Comparison of ENCODE assay signal across 35 mouse cellular contexts in the genomic region with DNA sequence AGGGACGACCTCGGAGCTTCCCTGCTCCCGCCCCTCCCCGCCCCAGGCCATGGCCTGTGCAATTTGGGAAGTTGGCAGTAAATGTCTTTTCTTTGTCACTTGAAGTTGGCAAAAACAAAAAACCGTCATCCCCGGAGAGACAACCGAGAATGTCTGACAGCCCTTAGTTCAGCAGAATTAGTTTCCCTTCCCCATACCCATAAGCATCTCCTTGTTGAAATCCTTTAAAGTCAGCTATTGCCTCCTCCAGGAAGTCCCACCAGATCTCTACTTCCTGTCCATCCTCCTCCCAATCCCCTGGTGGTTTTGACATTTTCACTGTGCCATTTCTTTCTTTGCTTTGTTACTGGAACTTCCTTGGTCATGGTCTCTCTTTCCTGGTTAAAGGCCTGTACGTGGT. TPM values are rescaled to one million over a fixed set of nuclear protein-coding genes. Genes with fewer than 3 reads are reported as not detected.
DNase-seq lines count a peak whose midpoint lies in the region; ATAC-seq and TF ChIP-seq lines count a peak whose summit lies in the region.
"Had no signal": no experiment of that assay in that cellular context is flagged by ENCODE, and none has a peak within 500 bp of the region (broad histone marks: within the 10 kb centered on the region; RNA-seq: fewer than 3 reads in every experiment).

No protein-coding gene starts in this region.

- no peaks in the 10 kb centered on the region for H3K9me3 ChIP-seq in liver, postnatal 0 days (ENCODE audit: low read length)
- H3K9me3 ChIP-seq: embryonic facial prominence, embryonic 10.5 days; embryonic facial prominence, embryonic 13.5 days; hindbrain, embryonic 10.5 days; intestine, embryonic 15.5 days had no signal

- TF ChIP-seq CTCF in liver, adult 2 months (IDR thresholded peaks at IDR 0.05; ENCODE audit: low read depth, low read length): no peak
- no peak for TF ChIP-seq CTCF in liver, postnatal 0 days (IDR thresholded peaks at IDR 0.05; ENCODE audit: low read depth)

- H3K9ac ChIP-seq in liver, adult 2 months (ENCODE audit: low read depth, low read length): no peak overlapping the region
- no peak overlapping the region for H3K9ac ChIP-seq in liver, postnatal 0 days (replicated peaks)
- H3K9ac ChIP-seq: embryonic facial prominence, embryonic 13.5 days; forebrain, postnatal 0 days; hindbrain, embryonic 13.5 days; intestine, embryonic 15.5 days had no signal

- H3K36me3 ChIP-seq in liver, adult 2 months (ENCODE audit: control insufficient read depth, insufficient read depth, low read length): no peaks in the 10 kb centered on the region
- no peaks in the 10 kb centered on the region for H3K36me3 ChIP-seq in liver, postnatal 0 days (replicated peaks; ENCODE audit: insufficient read depth, low read length)
- H3K36me3 ChIP-seq: embryonic facial prominence, embryonic 10.5 days; embryonic facial prominence, embryonic 13.5 days; hindbrain, embryonic 10.5 days; hindbrain, embryonic 13.5 days; intestine, embryonic 15.5 days had no signal

- no peaks in the 10 kb centered on the region for H3K27me3 ChIP-seq in liver, adult 2 months (ENCODE audit: control insufficient read depth, insufficient read depth, low read length)
- no peaks in the 10 kb centered on the region for H3K27me3 ChIP-seq in liver, postnatal 0 days (ENCODE audit: insufficient read depth, low read length)
- H3K27me3 ChIP-seq: embryonic facial prominence, embryonic 13.5 days; intestine, embryonic 15.5 days had no signal

- DNase-seq in liver, adult 2 months (ENCODE audit: extremely low read depth, low read depth, low spot score): peak; percentile 19
- DNase-seq in liver, postnatal 0 days: no peak
- peak; percentile 1 for DNase-seq in telencephalon, adult 2 months (ENCODE audit: low read depth, low spot score)
- DNase-seq in ovary, postnatal 10 days (ENCODE audit: low spot score): no peak
- DNase-seq in cerebellum, postnatal 4 days (ENCODE audit: low spot score in 2 of 2): no peak
- DNase-seq: adrenal gland, adult 8-10 months; adrenal gland, postnatal 25 days; cerebellum, adult 11 months; cerebellum, adult 2 months; cerebellum, adult 9-11 months; cerebellum, postnatal 25 days; embryo, embryonic 11 days; forebrain, postnatal 0 days; gastrocnemius, postnatal 25 days had no signal

- H3K4me1 ChIP-seq in liver, adult 2 months (ENCODE audit: control insufficient read depth, insufficient read depth, low read length): no peaks in the 10 kb centered on the region
- no peaks in the 10 kb centered on the region; the same call in 1 of the 2 replicates for H3K4me1 ChIP-seq in liver, postnatal 0 days (ENCODE audit: insufficient read depth)
- H3K4me1 ChIP-seq: embryonic facial prominence, embryonic 10.5 days; embryonic facial prominence, embryonic 13.5 days; hindbrain, embryonic 10.5 days; hindbrain, embryonic 13.5 days; intestine, embryonic 15.5 days had no signal

- no peak overlapping the region for H3K4me3 ChIP-seq in liver, adult 2 months (ENCODE audit: insufficient read depth, low read depth, low read length)
- H3K4me3 ChIP-seq in liver, postnatal 0 days (ENCODE audit: low read depth, low read length): no peak overlapping the region
- H3K4me3 ChIP-seq: embryonic facial prominence, embryonic 10.5 days; embryonic facial prominence, embryonic 13.5 days; erythroblast, embryonic 14.5 days; hindbrain, embryonic 10.5 days; hindbrain, embryonic 13.5 days; intestine, embryonic 15.5 days had no signal

- no peak overlapping the region for H3K27ac ChIP-seq in liver, adult 2 months (replicated peaks; ENCODE audit: insufficient read depth, low read depth, low read length)
- H3K27ac ChIP-seq in liver, postnatal 0 days (ENCODE audit: low read depth): no peak overlapping the region
- H3K27ac ChIP-seq: embryonic facial prominence, embryonic 10.5 days; embryonic facial prominence, embryonic 13.5 days; hindbrain, embryonic 13.5 days; intestine, embryonic 15.5 days had no signal

- no peak for TF ChIP-seq EP300 in liver, postnatal 0 days (IDR thresholded peaks at IDR 0.05; ENCODE audit: low read depth)

- ATAC-seq in liver, postnatal 0 days: no peak
- peak; percentile 50; the same call in 1 of the 2 replicates for ATAC-seq in granulocyte monocyte progenitor cell, adult 5-6 weeks (replicated peaks; ENCODE audit: poor library complexity, severe bottlenecking)
- ATAC-seq: CD4-positive, CD25-positive, alpha-beta regulatory T cell, adult 4 months; forebrain, embryonic 14.5 days; forebrain, postnatal 0 days; hindbrain, embryonic 16.5 days; intestine, embryonic 15.5 days had no signal

- no peaks in the 10 kb centered on the region for H3K79me2 ChIP-seq in liver, adult 2 months (ENCODE audit: control insufficient read depth, insufficient read depth, low read length)

- H3K4me2 ChIP-seq in liver, postnatal 0 days (ENCODE audit: low read depth, low read length): no peak overlapping the region
- H3K4me2 ChIP-seq: embryonic facial prominence, embryonic 13.5 days; heart, embryonic 11.5 days; hindbrain, embryonic 13.5 days; intestine, embryonic 15.5 days had no signal

- WGBS in liver, adult 2 months: 91% methylated on average over 8 of the region's 8 CpGs
- WGBS in liver, postnatal 0 days (ENCODE audit: insufficient replicate concordance): 77% methylated on average over 8 of the region's 8 CpGs

- no peak for TF ChIP-seq POLR2A in liver, adult 2 months (IDR thresholded peaks at IDR 0.05; ENCODE audit: extremely low read depth, insufficient read depth, low read length)

RNA-seq across cellular contexts. Expression of a gene that starts 54.8 kb away (rescaled TPM):
- not detected in 2 replicates for total RNA-seq in liver, adult 2 months (2014; rRNA removed)
- not detected in 2 replicates for polyA plus RNA-seq in liver, adult 2 months (2012; rRNA removed)
- not detected in 2 replicates for polyA plus RNA-seq in liver, postnatal 0 days (2015; fragmentation: Nextera tagmentation; extraction: Ambion mirVana)
- not detected in 2 replicates for total RNA-seq in granulocyte monocyte progenitor cell, adult 5-6 weeks (2014; fragmentation: Nextera tagmentation)
- total RNA-seq in granulocyte monocyte progenitor cell, adult 5-6 weeks (2017): not detected in 2 replicates
- total RNA-seq: adrenal gland, adult 8-10 months; adrenal gland, postnatal 25 days; gastrocnemius, adult 8-10 months; gastrocnemius, postnatal 25 days; heart, adult 8-10 months; heart, postnatal 25 days; MEL had no signal
- polyA plus RNA-seq: C2C12; CD4-positive, CD25-positive, alpha-beta regulatory T cell, adult 4 months; cortical plate, adult 2 months; erythroblast, embryonic 14.5 days; frontal cortex, adult 2 months; gonadal fat pad, adult 2 months; heart, embryonic 11.5 days; heart, embryonic 14.5 days; heart, postnatal 0 days; intestine, embryonic 15.5 days had no signal

Comparison
In these comparisons a context has a peak if more than half of its experiments do, and no peak if none do; other contexts are left out.
1. DNase-seq: peak in liver, adult 2 months (single experiment) and telencephalon, adult 2 months (single experiment); none in liver, postnatal 0 days (single experiment), ovary, postnatal 10 days (single experiment) and cerebellum, postnatal 4 days (0 of 2).